Mouse (Mus musculus) liver, embryonic 14.5 days (tissue): ENCODE data around the gene Rad51b.

ENCODE experiments used
- CTCF ChIP-seq: IDR thresholded peaks from 2 replicates; pipeline ENCODE4 v1.5.1; 2016; ENCODE audit warnings: antibody characterized with exemption, low read depth, control low read depth
- EP300 ChIP-seq: IDR thresholded peaks from 2 replicates; pipeline ENCODE4 v1.6.1; 2016; ENCODE audit warnings: antibody characterized with exemption, low read depth

DNA sequence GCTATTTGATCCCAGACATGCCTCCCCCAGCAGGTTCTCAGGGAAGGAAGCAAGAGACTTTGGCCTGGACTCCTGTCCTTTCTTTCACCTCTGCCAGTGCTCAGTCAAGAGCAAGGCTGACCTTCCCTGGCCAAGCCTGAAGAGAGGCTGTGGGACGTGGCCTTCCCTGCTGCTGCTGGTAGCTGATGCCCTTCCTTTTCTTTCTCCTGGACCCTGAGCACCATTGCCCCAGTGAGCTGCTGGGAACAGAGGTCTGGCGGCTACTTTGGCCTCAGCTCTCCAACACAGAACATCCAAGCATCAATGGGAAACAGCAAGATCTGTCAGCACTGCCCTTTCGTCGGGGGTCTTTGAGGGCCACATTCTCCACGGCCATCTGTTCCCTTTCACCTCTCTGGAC is 455.1 kb downstream of the Rad51b start:
- TF ChIP-seq CTCF (no peak), EP300 (no peak)
